Mouse (Mus musculus) right cerebral cortex, postnatal 10 days (tissue): ENCODE measurements around the gene Aarsd1.
"Not testable (repeated sequence)": the region's sequence is repeated elsewhere in the genome, so short reads cannot be mapped to it uniquely, and the experiment has no call there.

Source experiments
- DNase-seq, 2 experiments: peaks; one replicate each; pipeline ENCODE4 v3.0.0; 2021; ENCODE audit warnings: low spot score in 2 of 2

Aarsd1 gene

GRCm38 (mm10) chr11:101417101-101417855, at the start of gene Aarsd1:
Aarsd1 (minus strand) TSS chr11:101417615.
- DNase-seq: peak; percentile 92 to 95

GRCm38 (mm10) chr11:101466552-101466950, 49.1 kb upstream of the Aarsd1 start:
- DNase-seq: not testable (repeated sequence)

GRCm38 (mm10) chr11:101465869-101466551, 48.6 kb upstream of the Aarsd1 start, which contains the start of gene Vat1:
Vat1 (minus strand) TSS chr11:101466230.
- peak; percentile 78 to 81 for DNase-seq

GRCm38 (mm10) chr11:101465101-101465868, 47.9 kb upstream of the Aarsd1 start:
- DNase-seq: peak; percentile 60 to 72

GRCm38 (mm10) chr11:101464211-101465100, 47.0 kb upstream of the Aarsd1 start, which contains the start of gene Rnd2:
Rnd2 (plus strand) TSS chr11:101464999.
- DNase-seq: no peak

- DNase-seq: no peak
These were observed 45.4 kb upstream of the Aarsd1 start for GRCm38 (mm10) chr11:101462583-101463440.

- no peak for DNase-seq
These were observed 44.7 kb upstream of the Aarsd1 start for GRCm38 (mm10) chr11:101462141-101462540.

- DNase-seq: no peak
These were observed 42.9 kb upstream of the Aarsd1 start for GRCm38 (mm10) chr11:101460321-101460720.

- DNase-seq: no peak
These were observed 42.3 kb upstream of the Aarsd1 start for GRCm38 (mm10) chr11:101459716-101460115.

GRCm38 (mm10) chr11:101458217-101458616, 40.8 kb upstream of the Aarsd1 start:
- DNase-seq: no peak

GRCm38 (mm10) chr11:101457631-101458030, 40.2 kb upstream of the Aarsd1 start:
- DNase-seq: no peak

- DNase-seq: no peak
These were observed 38.2 kb upstream of the Aarsd1 start for GRCm38 (mm10) chr11:101455627-101456026.

GRCm38 (mm10) chr11:101454702-101455101, 37.3 kb upstream of the Aarsd1 start:
- DNase-seq: peak; percentile 69 to 71

GRCm38 (mm10) chr11:101452093-101452774, 34.8 kb upstream of the Aarsd1 start:
- no peak for DNase-seq

GRCm38 (mm10) chr11:101451536-101451935, 34.1 kb upstream of the Aarsd1 start:
- DNase-seq: no peak

GRCm38 (mm10) chr11:101450394-101450793, 33.0 kb upstream of the Aarsd1 start:
- DNase-seq: no peak

- not testable (repeated sequence) for DNase-seq
These were observed 32.2 kb upstream of the Aarsd1 start for GRCm38 (mm10) chr11:101449596-101449995.

- no peak for DNase-seq
These were observed 31.5 kb upstream of the Aarsd1 start for GRCm38 (mm10) chr11:101448899-101449298.

GRCm38 (mm10) chr11:101448274-101448746, 30.9 kb upstream of the Aarsd1 start, which contains the start of gene Ifi35:
Ifi35 (plus strand) TSS chr11:101448407.
- DNase-seq: peak in 1 of 2 experiments; percentile 40
